Mouse (Mus musculus): ENCODE data around the gene Cfdp1.

GRCm38 (mm10) chr8:111738867-111739266, 115.2 kb downstream of the Cfdp1 start:
- TF ChIP-seq POLR2A (IDR thresholded peaks at IDR 0.05; ENCODE audit: borderline replicate concordance, insufficient read depth, low read length) (no peak), CTCF (IDR thresholded peaks at IDR 0.05; ENCODE audit: borderline replicate concordance, insufficient read depth, low read depth, low read length) (no peak)
